Mouse (Mus musculus) liver, adult 2 months (tissue): ENCODE data around the gene Iqsec2. TPM values are rescaled to one million over a fixed set of nuclear protein-coding genes. Genes with fewer than 3 reads are reported as not detected.

Experiments used
- DNase-seq: peaks from one replicate; pipeline ENCODE4 v3.0.0-alpha.2; 2011; ENCODE audit warnings: low read depth, low spot score; ENCODE audit errors: extremely low read depth
- H3K27ac ChIP-seq: fragments of 200-500 bp; replicated peaks from 2 replicates; pipeline ENCODE4 v1.5.1; 2012; ENCODE audit warnings: low read depth, mild to moderate bottlenecking, control low read depth, inconsistent platforms, low read length; ENCODE audit not compliant: insufficient read depth
- H3K27me3 ChIP-seq: fragments of 200-500 bp; 2 replicates; pipeline ENCODE4 v1.6.1; 2012; ENCODE audit warnings: mild to moderate bottlenecking, moderate library complexity, low read length, inconsistent platforms; ENCODE audit not compliant: control insufficient read depth, insufficient read depth
- H3K36me3 ChIP-seq: fragments of 200-500 bp; 2 replicates; pipeline ENCODE4 v1.6.1; 2012; ENCODE audit warnings: low read length, inconsistent platforms; ENCODE audit not compliant: control insufficient read depth, insufficient read depth
- H3K4me1 ChIP-seq: fragments of 200-500 bp; 2 replicates; pipeline ENCODE4 v1.6.1; 2011; ENCODE audit warnings: low read length; ENCODE audit not compliant: control insufficient read depth, insufficient read depth
- H3K4me3 ChIP-seq: fragments of 200-500 bp; 2 replicates; pipeline ENCODE4 v1.5.1; 2011; ENCODE audit warnings: low read depth, mild to moderate bottlenecking, control low read depth, low read length, moderate library complexity; ENCODE audit not compliant: insufficient read depth
- H3K79me2 ChIP-seq: fragments of 200-500 bp; 2 replicates; pipeline ENCODE4 v1.6.1; 2012; ENCODE audit warnings: inconsistent platforms, mild to moderate bottlenecking, low read length, moderate library complexity; ENCODE audit not compliant: control insufficient read depth, insufficient read depth
- H3K9ac ChIP-seq: fragments of 200-500 bp; 2 replicates; pipeline ENCODE4 v1.6.1; 2012; ENCODE audit warnings: low read depth, mild to moderate bottlenecking, control low read depth, inconsistent platforms, low read length
- CTCF ChIP-seq: fragments of 200-500 bp; IDR thresholded peaks from 2 replicates; pipeline ENCODE4 v1.5.1; 2011; ENCODE audit warnings: low read depth, low read length, control low read depth
- POLR2A ChIP-seq: fragments of 200-500 bp; IDR thresholded peaks from 2 replicates; pipeline ENCODE4 v1.6.1; 2011; ENCODE audit warnings: low read length, control low read depth; ENCODE audit not compliant: insufficient read depth; ENCODE audit errors: extremely low read depth
- WGBS: fragments of 180-500 bp; shearing (Covaris S2); methylation state at CpG from one replicate; pipeline ENCODE4 v1.1.7; 2018; 5-methylcytosine and 5-hydroxymethylcytosine counted together
- polyA plus RNA-seq: library from polyadenylated mRNA; depleted of rRNA; stranded (reverse); fragments of >200 nt; gene quantifications from 2 replicates; pipeline ENCODE4 v1.2.3, GENCODE M21; 2012
- total RNA-seq: library from RNA; depleted of rRNA; stranded (reverse); fragments of >200 nt; gene quantifications from 2 replicates; pipeline ENCODE4 v1.2.3, GENCODE M21; 2014

Iqsec2 gene
- total and polyA plus RNA-seq, 2 experiments = 4.8 to 11.5 TPM

DNA sequence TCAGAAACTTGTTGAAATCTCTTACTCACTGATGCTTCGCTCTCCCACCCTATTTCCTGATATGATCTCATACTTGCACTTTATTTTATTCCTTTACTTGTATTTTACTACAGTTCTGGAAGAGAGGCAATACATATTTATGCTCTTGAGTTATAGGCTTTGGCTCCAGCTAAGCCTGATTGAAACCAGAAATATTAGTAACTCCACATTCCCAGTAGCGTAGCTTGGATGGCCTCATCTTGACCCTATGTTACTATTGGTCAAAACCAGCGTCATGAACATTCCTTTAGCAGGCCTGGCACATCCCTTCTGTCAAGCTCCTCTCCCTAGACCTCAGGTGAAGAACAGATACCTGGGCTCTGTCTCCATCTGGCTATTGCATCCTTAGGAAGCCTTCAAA lies 14.2 kb downstream of the Iqsec2 start:
- 88% methylated on average over 3 of the region's 3 CpGs for WGBS
- no peak for TF ChIP-seq CTCF
- H3K27ac ChIP-seq = no peak overlapping the region

DNA sequence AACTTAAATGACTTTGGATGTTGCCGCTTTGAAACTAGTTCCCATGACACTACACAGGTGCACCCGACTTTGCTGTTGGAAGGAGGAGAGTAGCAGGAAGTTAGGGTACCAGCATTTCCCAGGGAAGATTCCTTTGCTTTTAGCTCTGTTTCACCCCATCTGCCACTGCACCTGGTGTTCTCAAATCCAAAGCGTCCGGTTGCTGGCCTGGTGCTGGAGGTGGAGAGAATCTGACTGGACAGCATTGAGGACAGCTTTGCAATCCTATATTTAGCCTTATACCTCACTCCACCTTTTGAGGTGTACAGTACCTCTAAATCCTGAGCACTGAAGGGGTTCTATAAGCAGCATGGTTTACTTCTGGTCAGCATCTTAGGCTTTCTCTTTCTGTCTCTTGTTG lies 17.3 kb downstream of the Iqsec2 start:
- Histone ChIP-seq H3K4me1 (no peaks in the 10 kb centered on the region), H3K79me2 (no peaks in the 10 kb centered on the region; the same call in 1 of the 2 replicates), H3K9ac (no peak overlapping the region), H3K36me3 (no peaks in the 10 kb centered on the region), H3K4me3 (no peak overlapping the region), H3K27ac (no peak overlapping the region), H3K27me3 (no peaks in the 10 kb centered on the region)
- WGBS = 89% methylated on average over 4 of the region's 4 CpGs
- no peak for DNase-seq
- TF ChIP-seq POLR2A (no peak), CTCF (no peak)

More for the DNA sequence above, 14.2 kb downstream of the Iqsec2 start:
- no peaks in the 10 kb centered on the region for H3K4me1 ChIP-seq
- no peaks in the 10 kb centered on the region for H3K36me3 ChIP-seq
- no peak overlapping the region for H3K9ac ChIP-seq
- H3K4me3 ChIP-seq = no peak overlapping the region
- no peaks in the 10 kb centered on the region for H3K27me3 ChIP-seq
- DNase-seq = no peak
- H3K79me2 ChIP-seq = no peaks in the 10 kb centered on the region; the same call in 1 of the 2 replicates

DNA sequence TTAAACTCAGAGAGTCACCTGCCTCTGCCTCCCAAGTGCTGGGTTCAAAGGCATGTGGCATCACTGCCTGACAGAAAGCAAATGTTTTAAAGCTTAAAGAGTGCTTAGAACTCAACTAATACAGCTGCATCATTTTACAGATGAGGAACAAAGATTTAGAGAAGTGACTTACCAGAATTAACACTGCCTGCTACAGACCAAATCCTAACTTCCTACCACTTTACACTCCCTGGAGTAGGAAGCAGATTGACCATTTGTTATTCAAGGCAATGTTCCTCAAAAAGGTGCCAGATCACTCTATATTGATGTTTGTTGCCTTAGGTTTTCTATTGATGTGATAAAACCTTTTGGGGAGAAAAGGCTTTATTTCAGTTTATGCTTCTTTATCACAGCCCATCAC lies 20.0 kb downstream of the Iqsec2 start:
- Histone ChIP-seq H3K79me2 (no peaks in the 10 kb centered on the region; the same call in 1 of the 2 replicates), H3K27me3 (no peaks in the 10 kb centered on the region), H3K27ac (no peak overlapping the region), H3K9ac (no peak overlapping the region), H3K4me1 (no peaks in the 10 kb centered on the region), H3K4me3 (no peak overlapping the region), H3K36me3 (no peaks in the 10 kb centered on the region)
- no peak for DNase-seq
- TF ChIP-seq POLR2A = no peak
- no peak for TF ChIP-seq CTCF

DNA sequence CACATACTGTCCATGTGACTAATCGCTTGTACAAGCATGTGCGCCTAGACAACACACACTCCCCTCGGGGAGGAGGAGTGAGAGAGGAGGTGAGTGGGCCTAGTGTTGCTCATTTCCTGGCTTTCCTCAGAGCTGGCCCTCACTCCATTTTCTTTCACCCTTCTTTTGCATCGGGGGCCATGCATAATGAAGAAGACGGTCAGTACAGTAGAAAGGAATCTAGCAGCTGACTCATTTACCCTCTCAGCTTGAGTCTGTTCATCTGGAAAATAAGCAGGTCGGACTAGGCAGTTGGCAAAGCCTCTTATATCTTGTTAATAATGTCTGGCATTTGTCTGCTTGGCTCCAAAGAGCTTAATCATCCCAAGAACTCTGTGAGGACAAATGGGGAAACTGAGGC lies 22.1 kb downstream of the Iqsec2 start:
- DNase-seq = no peak
- WGBS = 91% methylated on average over 6 of the region's 6 CpGs
- H3K27ac ChIP-seq = no peak overlapping the region
- no peaks in the 10 kb centered on the region; the same call in 1 of the 2 replicates for H3K4me1 ChIP-seq
- H3K79me2 ChIP-seq = no peaks in the 10 kb centered on the region
- no peaks in the 10 kb centered on the region for H3K27me3 ChIP-seq
- no peaks in the 10 kb centered on the region for H3K36me3 ChIP-seq
- no peak overlapping the region for H3K4me3 ChIP-seq
- TF ChIP-seq POLR2A (no peak), CTCF (no peak)
- no peak overlapping the region for H3K9ac ChIP-seq

DNA sequence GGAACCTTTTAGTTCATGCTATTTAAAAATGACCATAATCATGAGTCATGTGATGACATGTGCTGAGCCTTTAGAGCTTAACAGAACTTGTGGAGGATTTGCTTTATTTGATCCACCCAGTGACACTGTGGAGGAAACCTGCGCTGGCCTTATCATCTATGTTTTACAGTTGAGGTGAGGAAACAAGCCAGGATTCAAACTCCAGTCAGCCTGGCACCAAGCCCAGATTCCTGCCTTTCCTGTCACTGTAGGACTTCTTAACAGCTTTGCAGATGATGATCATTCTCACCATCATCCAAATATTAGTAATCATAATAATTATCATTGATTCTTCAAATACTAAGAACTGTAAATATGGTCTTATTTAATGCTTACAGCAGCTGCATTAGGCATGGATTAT lies 24.5 kb downstream of the Iqsec2 start:
- peak; percentile 47 for DNase-seq
- Histone ChIP-seq H3K79me2 (no peaks in the 10 kb centered on the region), H3K4me3 (no peak overlapping the region), H3K4me1 (peaks cover 4% of the 10 kb centered on the region; the same call in 1 of the 2 replicates), H3K36me3 (no peaks in the 10 kb centered on the region), H3K9ac (no peak overlapping the region), H3K27ac (no peak overlapping the region), H3K27me3 (no peaks in the 10 kb centered on the region)
- 10% methylated on average over 1 of the region's 1 CpGs for WGBS
- TF ChIP-seq CTCF (no peak), POLR2A (no peak)

DNA sequence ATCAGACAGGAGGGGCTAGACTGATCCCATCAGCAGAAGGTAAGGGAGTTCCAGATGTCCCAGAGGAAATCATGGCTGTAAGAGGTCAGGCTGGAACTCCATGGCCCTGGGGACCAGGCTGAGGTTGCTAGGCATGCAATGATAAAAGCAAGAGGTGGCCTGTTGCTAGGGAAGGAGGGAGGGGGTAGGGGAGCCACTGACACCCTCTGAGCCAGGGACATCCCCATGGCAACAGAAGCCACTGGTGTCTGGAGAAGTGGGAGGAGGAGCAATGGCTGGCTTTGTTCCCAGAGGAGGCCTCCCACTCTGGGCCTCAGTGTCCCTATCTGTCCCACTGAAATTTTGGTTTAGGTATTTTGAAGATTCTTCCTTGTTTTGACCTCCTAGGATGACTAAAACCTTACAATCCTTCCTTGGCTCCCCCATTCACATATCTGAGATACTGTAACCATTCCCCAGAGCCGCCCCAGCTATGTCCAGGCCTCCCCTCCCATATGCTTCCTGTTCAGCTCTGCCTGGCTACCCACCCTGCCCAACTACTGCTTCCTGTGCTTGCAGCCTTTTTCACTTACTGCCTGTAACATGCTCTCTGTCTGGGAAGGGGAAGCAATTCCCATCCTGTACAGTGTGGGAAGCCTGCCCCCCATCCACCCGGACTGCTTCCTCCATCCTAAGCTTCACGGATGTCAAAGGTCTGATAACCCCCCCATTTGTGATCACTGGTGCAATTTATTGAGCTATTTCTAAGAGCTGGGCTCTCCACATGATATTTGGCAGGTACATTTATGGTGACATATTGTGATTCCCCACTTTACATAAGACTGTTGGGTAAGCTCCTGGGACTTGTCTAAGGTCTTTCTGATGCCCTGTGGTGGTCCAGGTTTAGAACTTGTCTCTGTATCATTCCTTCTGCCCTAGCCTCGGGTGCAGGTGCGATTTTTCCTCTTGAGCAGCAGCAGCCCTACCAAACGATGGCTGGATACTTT lies 27.3 kb downstream of the Iqsec2 start:
- no peak overlapping the region for H3K4me3 ChIP-seq
- H3K79me2 ChIP-seq = no peaks in the 10 kb centered on the region; the same call in 1 of the 2 replicates
- H3K27ac ChIP-seq = no peak overlapping the region; the same call in 1 of the 2 replicates
- WGBS = 78% methylated on average over 6 of the region's 6 CpGs
- no peaks in the 10 kb centered on the region for H3K36me3 ChIP-seq
- no peak overlapping the region for H3K9ac ChIP-seq
- TF ChIP-seq POLR2A = no peak
- no peak for TF ChIP-seq CTCF
- DNase-seq = no peak
- H3K27me3 ChIP-seq = no peaks in the 10 kb centered on the region
- peaks cover 4% of the 10 kb centered on the region; the same call in 1 of the 2 replicates for H3K4me1 ChIP-seq
